Mouse (Mus musculus): ENCODE results near the gene Abhd14a. TPM values are rescaled to one million over a fixed set of nuclear protein-coding genes. Genes with fewer than 3 reads are reported as not detected.

The Abhd14a gene
- 15.4 and 17.1 TPM in 2 replicates for polyA plus RNA-seq (2012; rRNA removed)

GRCm38 (mm10) chr9:106447348-106447747, at the start of gene Abhd14a, which contains the start of gene Abhd14b:
TSS of gene Abhd14a (minus strand) at chr9:106447678.
TSS of gene Abhd14b (plus strand) at chr9:106447459.

GRCm38 (mm10) chr9:106476924-106477484, 29.5 kb upstream of the Abhd14a start, which contains the start of gene Parp3:
TSS of gene Parp3 (minus strand) at chr9:106476949.

GRCm38 (mm10) chr9:106475663-106476001, 28.2 kb upstream of the Abhd14a start, which contains the start of gene Rrp9:
TSS of gene Rrp9 (plus strand) at chr9:106475963.

GRCm38 (mm10) chr9:106465571-106466200, 18.2 kb upstream of the Abhd14a start, which contains the start of gene Gpr62:
TSS of gene Gpr62 (minus strand) at chr9:106465938.

GRCm38 (mm10) chr9:106453271-106454070, 6.0 kb upstream of the Abhd14a start, which contains the start of gene Pcbp4:
TSS of gene Pcbp4 (plus strand) at chr9:106453291.

GRCm38 (mm10) chr9:106429221-106430014, 18.1 kb downstream of the Abhd14a start, which contains the start of gene Rpl29:
TSS of gene Rpl29 (plus strand) at chr9:106429454.

Other genes starting within 250 kb of the Abhd14a start
- gene Ppm1m, start 247.9 kb downstream of the Abhd14a start, polyA plus RNA-seq (2012; rRNA removed): 8.7 and 9.0 TPM in 2 replicates
- 14.1 and 15.9 TPM in 2 replicates for gene Twf2, start 244.6 kb downstream of the Abhd14a start, polyA plus RNA-seq (2012; rRNA removed)
- 0.24 and 0.31 TPM in 2 replicates for gene Tlr9, start 225.1 kb downstream of the Abhd14a start, polyA plus RNA-seq (2012; rRNA removed)
- gene Alas1, start 199.0 kb downstream of the Abhd14a start, polyA plus RNA-seq (2012; rRNA removed): 27.4 and 36.1 TPM in 2 replicates
- 15.0 and 18.7 TPM in 2 replicates for gene Poc1a, start 166.6 kb downstream of the Abhd14a start, polyA plus RNA-seq (2012; rRNA removed)
- gene Dusp7, start 79.0 kb downstream of the Abhd14a start, polyA plus RNA-seq (2012; rRNA removed): 7.6 and 8.5 TPM in 2 replicates
- 761 and 850 TPM in 2 replicates for gene Rpl29, start 18.2 kb downstream of the Abhd14a start, polyA plus RNA-seq (2012; rRNA removed)
- 11.9 and 13.8 TPM in 2 replicates for gene Acy1, start 9.4 kb downstream of the Abhd14a start, polyA plus RNA-seq (2012; rRNA removed)
- gene Abhd14b, start 219 bp downstream of the Abhd14a start, polyA plus RNA-seq (2012; rRNA removed): 15.2 and 18.6 TPM in 2 replicates
- gene Pcbp4, start 5.6 kb upstream of the Abhd14a start, polyA plus RNA-seq (2012; rRNA removed): 10.7 and 11.0 TPM in 2 replicates
- gene Gpr62, start 18.3 kb upstream of the Abhd14a start, polyA plus RNA-seq (2012; rRNA removed): 0.02 TPM in 1 of 2 replicates, not detected in the other
- 18.3 and 20.2 TPM in 2 replicates for gene Rrp9, start 28.3 kb upstream of the Abhd14a start, polyA plus RNA-seq (2012; rRNA removed)
- gene Parp3, start 29.3 kb upstream of the Abhd14a start, polyA plus RNA-seq (2012; rRNA removed): 0.97 and 1.1 TPM in 2 replicates
- gene Iqcf1, start 52.3 kb upstream of the Abhd14a start, polyA plus RNA-seq (2012; rRNA removed): not detected in 2 replicates
- 0.06 and 0.10 TPM in 2 replicates for gene Iqcf5, start 66.9 kb upstream of the Abhd14a start, polyA plus RNA-seq (2012; rRNA removed)
- gene Iqcf3, start 114.0 kb upstream of the Abhd14a start, polyA plus RNA-seq (2012; rRNA removed): not detected in 2 replicates
- gene Iqcf4, start 123.3 kb upstream of the Abhd14a start, polyA plus RNA-seq (2012; rRNA removed): not detected in 2 replicates
- gene Iqcf6, start 178.9 kb upstream of the Abhd14a start, polyA plus RNA-seq (2012; rRNA removed): not detected in 2 replicates
- not detected in 2 replicates for gene Grm2, start 208.4 kb upstream of the Abhd14a start, polyA plus RNA-seq (2012; rRNA removed)
- gene Tex264, start 238.2 kb upstream of the Abhd14a start, polyA plus RNA-seq (2012; rRNA removed): 8.4 and 9.6 TPM in 2 replicates

Data from liver, embryonic 14 days (tissue).